Mouse (Mus musculus): ENCODE results near the gene Gm20521.

The Gm20521 gene

GRCm38 (mm10) chr14:54883154-54884021 is at the start of gene Gm20521, which contains the start of gene Bcl2l2:
Gene Gm20521, plus strand, starts transcription at chr14:54883441.
Gene Bcl2l2, plus strand, starts transcription at chr14:54883377.
- DNase-seq: peak; percentile 88

- no peak for DNase-seq
Measured at GRCm38 (mm10) chr14:54843461-54843860, 39.8 kb upstream of the Gm20521 start.

GRCm38 (mm10) chr14:54855726-54856125 is 27.5 kb upstream of the Gm20521 start:
- no peak for DNase-seq

- DNase-seq: no peak
Measured at GRCm38 (mm10) chr14:54856703-54857102, 26.5 kb upstream of the Gm20521 start.

GRCm38 (mm10) chr14:54857891-54858290 is 25.4 kb upstream of the Gm20521 start:
- no peak for DNase-seq

- DNase-seq: peak; percentile 56
Measured at GRCm38 (mm10) chr14:54860511-54860910, 22.7 kb upstream of the Gm20521 start.

- peak; percentile 95 for DNase-seq
Measured at GRCm38 (mm10) chr14:54863501-54864312, 19.5 kb upstream of the Gm20521 start.

GRCm38 (mm10) chr14:54864313-54865036 is 18.8 kb upstream of the Gm20521 start:
- peak; percentile 17 for DNase-seq

- no peak for DNase-seq
Measured at GRCm38 (mm10) chr14:54865626-54866025, 17.6 kb upstream of the Gm20521 start.

GRCm38 (mm10) chr14:54866268-54866667 is 17.0 kb upstream of the Gm20521 start:
- no peak for DNase-seq

- DNase-seq: peak; percentile 52
Measured at GRCm38 (mm10) chr14:54866936-54867335, 16.3 kb upstream of the Gm20521 start.

GRCm38 (mm10) chr14:54868026-54868425 is 15.2 kb upstream of the Gm20521 start:
- DNase-seq: no peak

- no peak for DNase-seq
Measured at GRCm38 (mm10) chr14:54870861-54871260, 12.4 kb upstream of the Gm20521 start, which contains the start of gene Homez. Gene Homez, minus strand, starts transcription at chr14:54870961.

GRCm38 (mm10) chr14:54874165-54874564 is 9.1 kb upstream of the Gm20521 start:
- no peak for DNase-seq

GRCm38 (mm10) chr14:54875844-54876538 is 7.2 kb upstream of the Gm20521 start:
- DNase-seq: no peak

GRCm38 (mm10) chr14:54876539-54877047 is 6.6 kb upstream of the Gm20521 start:
- DNase-seq: peak; percentile 91

- peak; percentile 79 for DNase-seq
Measured at GRCm38 (mm10) chr14:54877048-54877715, 6.1 kb upstream of the Gm20521 start, which contains the start of gene Ppp1r3e. Gene Ppp1r3e, minus strand, starts transcription at chr14:54877550.

GRCm38 (mm10) chr14:54884022-54884712 is 926 bp downstream of the Gm20521 start:
- no peak for DNase-seq

- no peak for DNase-seq
Measured at GRCm38 (mm10) chr14:54885309-54885708, 2.1 kb downstream of the Gm20521 start.

- DNase-seq: no peak
Measured at GRCm38 (mm10) chr14:54892200-54892599, 9.0 kb downstream of the Gm20521 start, which contains the start of gene Pabpn1. Gene Pabpn1, plus strand, starts transcription at chr14:54892500.

All from liver (tissue).